Mouse (Mus musculus) olfactory bulb, adult 2 months (tissue): Measurements from ENCODE around the gene Naa11.

Source experiments
- CTCF ChIP-seq: fragments of 200-500 bp; IDR thresholded peaks from 2 replicates; pipeline ENCODE4 v1.5.1; 2012; ENCODE audit warnings: low read depth, mild to moderate bottlenecking, low read length, moderate library complexity; ENCODE audit not compliant: insufficient read depth
- POLR2A ChIP-seq: fragments of 200-500 bp; IDR thresholded peaks from 2 replicates; pipeline ENCODE4 v1.6.1; 2012; ENCODE audit warnings: mild to moderate bottlenecking, low read depth, low read length, moderate library complexity; ENCODE audit not compliant: insufficient read depth

DNA sequence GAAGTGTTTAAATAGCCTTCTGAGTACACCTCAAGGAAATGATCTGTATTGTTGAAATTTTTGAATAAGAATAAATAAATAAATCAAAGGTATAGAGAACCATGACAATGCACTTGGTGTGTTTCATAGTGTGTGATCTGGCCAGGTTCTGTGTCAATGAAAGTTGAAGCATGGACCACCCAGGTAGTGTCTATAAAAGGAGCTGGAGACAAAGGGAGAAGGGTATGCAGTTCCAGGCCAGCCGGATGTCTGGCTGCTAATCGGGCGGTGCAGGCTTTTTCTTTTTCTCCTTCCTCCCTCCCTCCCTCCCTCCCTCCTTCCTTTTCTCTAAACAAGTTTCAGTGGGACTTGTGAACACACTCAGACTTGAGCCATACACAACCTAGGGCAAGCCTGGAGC lies 12.2 kb downstream of the Naa11 start:
- no peak for TF ChIP-seq POLR2A
- TF ChIP-seq CTCF: no peak
